Mouse (Mus musculus) T-cell, adult 2 months (primary cell): ENCODE results near the gene Ubxn11.
"Not testable (repeated sequence)": the region's sequence is repeated elsewhere in the genome, so short reads cannot be mapped to it uniquely, and the experiment has no call there.

ENCODE experiments used
- DNase-seq: peaks from one replicate; pipeline ENCODE4 v3.0.0; 2022; ENCODE audit warnings: low spot score

The Ubxn11 gene

DNA sequence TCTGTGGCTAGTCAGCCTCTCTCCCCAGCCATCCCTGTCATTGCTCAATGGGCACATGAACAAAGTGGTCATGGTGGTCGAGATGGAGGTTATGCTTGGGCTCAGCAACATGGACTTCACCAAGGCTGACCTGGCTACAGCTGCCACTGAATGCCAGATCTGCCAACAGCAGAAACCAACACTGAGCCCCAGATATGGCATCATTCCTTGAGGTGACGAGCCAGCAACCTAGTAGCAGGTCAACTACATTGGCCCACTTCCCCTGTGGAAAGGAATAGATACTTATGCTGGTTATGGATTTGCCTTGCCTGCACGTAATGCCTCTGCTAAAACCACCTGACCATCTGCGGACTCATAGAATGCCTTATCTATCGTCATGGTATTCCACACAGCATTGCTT lies 41.9 kb downstream of the Ubxn11 start:
- DNase-seq, result not testable (repeated sequence)

DNA sequence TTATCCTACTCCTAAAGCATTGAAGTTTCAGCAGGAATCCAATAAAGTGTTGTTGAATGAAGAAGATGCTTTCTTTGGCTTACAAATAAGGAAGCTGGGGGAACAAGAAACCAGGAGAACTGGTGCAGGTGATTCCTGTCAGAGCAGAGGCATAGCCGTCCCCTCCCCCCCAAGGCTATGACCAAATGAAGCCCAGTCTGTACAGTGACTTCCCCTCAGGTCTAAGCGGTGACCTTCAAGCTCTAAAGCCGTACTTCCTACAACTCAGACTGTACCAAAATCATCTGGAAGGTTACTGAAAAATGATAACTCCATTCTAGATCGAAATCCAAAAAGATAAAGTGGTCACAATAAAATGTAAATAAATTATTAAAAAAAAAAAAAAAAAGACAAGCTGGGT lies 47.0 kb downstream of the Ubxn11 start:
- DNase-seq, result no peak

DNA sequence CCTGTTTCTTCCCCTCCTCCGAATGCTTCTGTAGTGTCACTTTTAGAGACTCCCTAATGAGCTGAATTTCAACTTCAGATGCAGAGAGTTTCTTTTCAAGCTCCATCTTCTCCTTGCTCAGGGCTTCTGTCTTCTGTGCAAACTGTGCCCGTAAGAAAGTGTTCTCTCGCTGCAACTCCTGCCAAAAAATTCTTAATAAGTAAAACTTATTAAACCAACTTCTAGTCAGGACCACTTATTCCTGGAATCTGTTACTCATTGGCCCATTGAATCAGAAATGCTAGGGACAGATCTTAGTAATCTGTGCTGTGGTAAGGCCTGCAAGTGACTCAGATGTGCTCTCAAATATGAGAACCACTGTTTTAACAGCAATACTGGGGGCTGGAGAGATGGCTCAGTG lies 49.7 kb downstream of the Ubxn11 start:
- no peak for DNase-seq

DNA sequence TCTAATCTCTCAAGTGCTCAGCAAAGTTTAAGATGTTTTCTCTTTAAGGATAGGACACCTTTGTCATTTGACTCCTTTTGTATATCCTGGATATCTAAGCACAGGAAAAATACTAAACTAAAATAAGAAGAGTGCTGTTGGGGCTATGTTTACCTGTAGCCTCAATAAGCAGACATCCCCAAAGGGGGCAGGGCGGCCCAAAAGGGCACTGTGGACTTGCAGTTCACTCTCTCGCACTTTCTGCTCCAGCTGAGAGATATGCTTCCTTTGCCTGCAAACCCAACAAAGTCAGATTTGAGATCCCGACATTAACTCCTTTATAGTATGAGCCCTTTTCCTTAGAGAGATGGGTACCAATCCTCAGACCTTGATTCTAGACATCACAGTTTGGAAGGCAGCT lies 51.3 kb downstream of the Ubxn11 start:
- DNase-seq, result no peak

DNA sequence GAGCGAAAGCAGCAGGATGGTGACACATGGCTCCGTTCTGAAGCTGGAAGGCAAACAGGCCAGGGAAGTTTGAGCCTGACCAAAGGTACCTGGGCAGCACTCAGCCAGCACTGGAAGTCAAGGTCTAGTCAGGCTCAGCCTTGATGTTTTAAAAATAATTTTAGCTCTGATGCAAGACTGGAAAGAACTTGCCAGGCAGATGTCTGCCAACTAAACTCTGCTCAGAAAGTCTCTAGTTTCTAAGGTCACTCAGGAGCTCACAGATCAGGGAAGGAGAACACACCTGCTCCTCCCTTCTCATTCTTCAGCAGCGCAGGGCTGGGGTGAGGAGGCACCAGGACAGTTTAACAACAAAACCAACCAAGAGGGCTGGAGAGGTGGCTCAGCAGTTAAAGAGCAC lies 52.0 kb downstream of the Ubxn11 start:
- no peak for DNase-seq

DNA sequence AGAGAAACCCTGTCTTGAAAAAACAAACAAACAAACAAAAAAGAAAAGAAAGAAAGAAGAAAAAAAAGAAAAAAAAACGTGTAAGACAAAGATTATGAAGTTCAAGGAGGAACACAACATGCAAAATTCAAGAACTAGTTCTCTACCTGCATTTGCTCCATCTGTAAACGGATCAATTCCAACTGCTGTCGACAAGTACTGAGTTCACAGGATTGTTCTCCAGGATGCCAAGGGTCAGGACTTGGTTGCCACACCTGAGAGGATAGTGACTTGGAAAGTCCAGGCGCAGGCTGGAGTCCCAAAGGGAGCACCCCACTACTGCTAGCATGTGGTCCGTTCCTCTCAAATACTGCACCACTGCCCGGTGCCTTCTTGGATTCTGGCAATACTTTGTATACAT lies 53.2 kb downstream of the Ubxn11 start:
- DNase-seq, result no peak

DNA sequence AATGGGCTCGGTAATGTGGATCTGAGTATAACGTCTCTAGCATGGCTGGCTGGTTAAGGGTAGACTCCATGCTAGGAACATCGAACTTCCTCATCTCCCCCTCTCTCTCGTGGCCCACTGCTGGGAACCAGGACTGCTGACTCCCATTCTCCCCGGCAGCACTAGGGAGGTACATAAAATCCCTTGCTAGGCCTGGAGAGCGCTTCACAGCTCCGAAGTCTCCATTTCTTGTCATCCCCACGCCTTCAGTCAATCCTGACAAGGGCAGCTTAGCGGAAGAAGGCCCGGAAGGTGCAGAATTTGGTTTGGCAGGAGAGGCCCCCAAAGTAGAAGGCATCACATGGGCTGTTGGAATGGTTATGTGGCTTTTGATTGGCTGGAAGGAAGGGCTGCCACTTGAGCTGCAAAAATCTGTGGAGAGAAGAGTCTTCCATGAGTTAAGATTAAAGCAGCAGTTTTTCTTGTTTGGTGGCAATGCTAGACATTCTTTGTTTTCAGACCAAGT lies 53.6 kb downstream of the Ubxn11 start:
- no peak for DNase-seq

DNA sequence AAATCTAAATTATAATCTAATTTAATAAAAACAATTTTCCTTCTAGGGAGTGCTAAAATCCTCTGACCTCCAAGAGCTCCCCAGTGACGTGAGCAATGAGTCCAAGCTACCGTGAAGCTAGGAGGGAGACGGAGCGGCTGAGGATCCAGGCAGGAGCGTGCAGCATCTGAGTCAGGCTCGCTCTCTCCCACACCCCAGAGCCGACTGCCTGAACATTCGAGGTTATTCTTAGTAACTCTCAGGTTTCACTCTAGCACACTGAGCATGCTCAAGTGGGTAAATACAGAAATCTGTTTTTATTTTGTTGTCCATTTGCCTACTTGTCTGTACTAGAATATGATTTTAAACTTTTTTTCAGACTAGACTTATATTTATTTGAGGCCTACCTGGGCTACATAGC lies 54.4 kb downstream of the Ubxn11 start:
- DNase-seq, result no peak

DNA sequence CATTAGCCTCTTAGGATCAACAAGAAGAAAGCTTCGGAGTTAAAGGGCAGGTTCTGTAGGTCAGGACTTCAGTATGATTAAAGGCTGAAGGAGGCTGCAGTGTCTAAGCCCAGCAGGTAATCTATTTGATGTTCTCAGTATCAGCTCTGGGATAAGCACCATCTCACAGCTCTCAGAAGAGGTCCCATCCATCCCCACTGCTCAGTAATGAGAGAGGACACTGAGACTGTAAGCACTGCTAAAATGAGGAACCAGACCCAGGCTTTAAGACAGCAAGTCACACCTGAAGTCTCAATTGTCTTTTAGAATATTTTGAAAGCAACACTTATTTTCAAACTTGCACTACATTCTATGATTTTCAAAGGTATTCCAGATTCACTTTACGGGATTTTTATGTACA lies 55.2 kb downstream of the Ubxn11 start:
- DNase-seq, result no peak

DNA sequence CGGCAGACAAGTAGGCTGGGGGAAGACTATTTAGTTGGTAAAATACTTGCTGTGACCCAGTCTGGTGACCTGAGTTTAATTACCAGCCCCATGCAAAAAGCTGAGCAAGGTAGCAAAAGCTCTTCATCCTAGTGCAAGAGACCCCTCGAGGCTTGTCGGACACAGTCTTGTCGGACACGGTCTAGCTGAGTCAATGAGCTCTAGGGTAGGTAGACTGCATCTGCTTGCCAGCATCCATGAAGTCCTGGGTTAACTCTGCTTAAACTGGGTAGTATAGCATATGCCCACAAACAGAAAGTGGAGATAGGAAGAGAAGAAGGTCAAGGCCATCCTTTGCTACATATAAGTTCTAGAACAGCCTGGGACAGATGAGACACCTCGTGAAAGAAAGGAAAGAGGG lies 56.4 kb downstream of the Ubxn11 start:
- no peak for DNase-seq

DNA sequence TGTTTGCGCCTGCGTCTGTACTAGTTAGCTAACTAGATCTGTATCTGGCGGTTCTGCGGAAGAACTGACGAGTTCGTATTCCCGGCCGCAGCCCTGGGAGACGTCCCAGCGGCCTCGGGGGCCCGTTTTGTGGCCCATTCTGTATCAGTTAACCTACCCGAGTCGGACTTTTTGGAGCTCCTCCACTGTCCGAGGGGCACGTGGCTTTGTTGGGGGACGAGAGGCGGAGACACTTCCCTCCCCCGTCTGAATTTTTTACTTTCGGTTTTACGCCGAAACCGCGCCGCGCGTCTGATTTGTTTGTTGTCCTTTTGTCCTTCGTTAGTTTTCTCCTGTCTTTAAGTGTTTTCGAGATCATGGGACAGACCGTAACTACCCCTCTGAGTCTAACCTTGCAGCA lies 57.7 kb downstream of the Ubxn11 start:
- peak; percentile 40 for DNase-seq

DNA sequence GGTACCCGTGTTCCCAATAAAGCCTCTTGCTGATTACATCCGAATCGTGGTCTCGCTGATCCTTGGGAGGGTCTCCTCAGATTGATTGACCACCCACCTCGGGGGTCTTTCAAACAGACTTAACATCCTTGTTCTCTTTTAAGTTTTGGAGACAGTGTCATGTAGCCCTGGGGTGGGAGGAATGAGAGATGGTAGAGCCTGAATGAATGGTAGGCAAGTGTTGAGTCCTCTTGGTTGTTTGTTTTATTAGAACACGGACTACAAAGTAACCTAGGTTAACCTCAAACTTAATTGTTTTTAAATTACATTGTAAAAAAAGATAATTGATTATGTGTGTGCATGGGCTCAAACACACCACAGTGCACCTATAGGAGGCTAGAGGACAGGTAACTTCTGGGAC lies 62.2 kb downstream of the Ubxn11 start:
- DNase-seq, result no peak

DNA sequence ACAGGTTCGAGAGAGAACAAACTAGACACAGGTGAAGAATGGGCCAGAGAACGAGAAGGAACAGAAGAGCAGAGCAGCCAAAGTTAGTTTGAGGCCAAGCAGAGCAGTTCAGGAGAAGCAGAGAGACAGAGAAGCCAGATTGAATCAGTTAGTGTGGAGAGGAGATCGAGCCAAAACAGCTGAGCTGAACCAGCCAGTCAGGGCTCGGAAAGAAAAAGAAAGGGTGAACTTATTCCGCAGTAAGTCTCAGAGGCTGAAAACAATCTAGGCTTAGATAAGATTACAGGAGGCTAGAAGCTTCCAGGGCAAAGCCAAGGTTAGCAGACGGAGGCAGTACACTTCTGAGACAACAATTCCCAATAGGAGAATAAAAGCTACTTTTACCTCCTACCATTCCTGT lies 62.7 kb downstream of the Ubxn11 start:
- no peak for DNase-seq

DNA sequence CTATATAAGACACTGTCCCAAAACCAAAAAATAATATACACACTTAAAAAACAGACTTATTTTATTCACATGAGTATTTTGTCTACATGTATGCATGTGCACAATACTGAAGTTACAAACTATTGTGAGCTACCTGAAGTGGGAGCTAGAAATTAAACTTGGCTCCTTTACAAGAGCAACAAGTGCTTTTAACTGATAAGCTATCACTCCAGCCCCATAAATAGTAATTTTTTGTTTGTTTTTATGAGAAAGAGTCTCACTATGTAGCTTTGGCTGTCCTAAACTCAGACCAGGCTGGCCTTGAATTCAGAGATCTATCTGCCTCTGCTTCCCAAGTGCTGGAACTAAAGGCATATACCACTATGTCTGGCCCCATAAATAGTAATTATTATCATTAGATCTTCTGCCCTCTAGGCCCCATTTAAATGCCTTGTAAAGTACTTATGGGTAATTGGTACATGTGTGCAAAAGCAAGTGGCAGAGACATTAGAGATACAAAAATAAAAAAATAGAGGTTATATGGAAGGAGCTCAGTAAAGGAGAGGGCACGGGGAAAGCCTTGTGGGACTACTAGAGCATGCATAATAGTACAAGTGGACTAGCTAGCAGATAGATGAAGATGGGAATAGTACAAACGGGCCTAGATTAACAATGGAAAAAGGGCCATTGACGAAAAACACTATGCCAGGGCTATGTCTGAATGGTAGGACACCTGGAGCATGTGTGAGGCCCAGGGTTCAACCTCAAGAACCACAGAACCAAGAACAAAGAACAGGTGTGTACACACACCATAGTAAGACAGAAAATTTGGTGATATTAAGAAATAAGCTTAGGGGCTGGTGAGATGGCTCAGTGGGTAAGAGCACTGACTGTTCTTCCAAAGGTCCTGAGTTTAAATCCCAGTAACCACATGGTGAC lies 63.4 kb downstream of the Ubxn11 start:
- DNase-seq, result no peak

DNA sequence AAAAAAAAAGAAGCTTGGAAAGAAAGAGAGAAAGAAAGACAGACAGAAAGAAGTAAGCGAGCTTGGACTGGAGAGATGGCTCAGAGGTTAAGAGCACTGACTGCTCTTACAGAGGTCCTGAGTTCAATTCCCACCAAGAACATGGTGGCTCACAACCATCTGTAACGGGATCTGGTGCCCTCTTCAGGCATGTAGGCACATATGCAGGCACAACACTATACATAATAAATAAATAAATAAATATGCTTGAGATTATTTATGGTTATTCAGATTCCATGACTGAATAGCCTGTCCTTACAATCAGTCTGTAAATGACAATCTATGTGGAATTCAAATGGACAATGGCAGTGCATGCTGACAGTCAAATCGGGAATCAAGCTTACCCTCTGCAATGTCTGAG lies 64.5 kb downstream of the Ubxn11 start:
- DNase-seq, result no peak

DNA sequence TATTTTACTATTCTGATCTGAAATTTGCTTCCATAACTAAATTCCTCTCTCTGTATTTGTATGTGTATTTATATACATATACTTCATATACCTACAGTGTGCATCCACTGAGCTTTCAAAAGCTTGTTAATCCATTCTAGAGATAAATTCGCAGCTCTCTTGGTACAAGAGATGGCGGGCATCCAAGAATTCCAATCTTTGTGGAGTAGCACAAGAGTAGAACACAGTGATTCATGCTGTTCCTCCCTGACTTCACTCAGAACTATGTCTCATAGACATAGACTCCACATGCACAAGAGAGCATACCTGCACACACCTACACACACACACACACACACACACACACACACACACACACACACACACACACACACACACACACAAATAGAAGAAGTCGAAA lies 70.0 kb downstream of the Ubxn11 start:
- DNase-seq, result no peak
